Mouse (Mus musculus) bone marrow, adult 2 months (tissue): ENCODE data around the gene Cldn13. TPM values are rescaled to one million over a fixed set of nuclear protein-coding genes. Genes with fewer than 3 reads are reported as not detected.
A peak's percentile ranks its signal among the peaks of the same experiment; 100 is the strongest.
"Not testable (repeated sequence)": the region's sequence is repeated elsewhere in the genome, so short reads cannot be mapped to it uniquely, and the experiment has no call there.

Source experiments
- H3K27ac ChIP-seq: fragments of 200-500 bp; 2 replicates; pipeline ENCODE4 v1.5.1; 2012; ENCODE audit warnings: low read depth, mild to moderate bottlenecking, control low read depth, inconsistent platforms, low read length; ENCODE audit not compliant: control insufficient read depth, poor library complexity, insufficient read depth
- H3K4me1 ChIP-seq: fragments of 200-500 bp; 2 replicates; pipeline ENCODE4 v1.6.1; 2011; ENCODE audit warnings: low read length; ENCODE audit not compliant: control insufficient read depth, insufficient read depth
- H3K4me3 ChIP-seq: fragments of 200-500 bp; replicated peaks from 2 replicates; pipeline ENCODE3; 2011; ENCODE audit warnings: mild to moderate bottlenecking, low read depth, low read length, control low read depth; ENCODE audit not compliant: control insufficient read depth
- CTCF ChIP-seq: fragments of 200-500 bp; IDR thresholded peaks from 2 replicates; pipeline ENCODE4 v1.5.1; 2011; ENCODE audit warnings: low read length, control low read depth; ENCODE audit not compliant: control insufficient read depth, insufficient read depth
- POLR2A ChIP-seq: fragments of 200-500 bp; IDR thresholded peaks from 2 replicates; pipeline ENCODE4 v1.6.1; 2011; ENCODE audit warnings: low read depth, mild to moderate bottlenecking, control low read depth, low read length, borderline replicate concordance; ENCODE audit not compliant: control insufficient read depth
- WGBS: fragments of 180-500 bp; shearing (Covaris S2); methylation state at CpG from one replicate; pipeline ENCODE4 v1.1.7; 2018; 5-methylcytosine and 5-hydroxymethylcytosine counted together
- polyA plus RNA-seq: library from polyadenylated mRNA; stranded (reverse); fragments of >200 nt; gene quantifications from 2 replicates; pipeline ENCODE4 v1.2.4, GENCODE M21; 2011; ENCODE audit warnings: low replicate concordance; ENCODE audit not compliant: missing spikeins, insufficient read depth, insufficient read length

Cldn13 gene
- 224 and 283 TPM in 2 replicates for polyA plus RNA-seq

DNA sequence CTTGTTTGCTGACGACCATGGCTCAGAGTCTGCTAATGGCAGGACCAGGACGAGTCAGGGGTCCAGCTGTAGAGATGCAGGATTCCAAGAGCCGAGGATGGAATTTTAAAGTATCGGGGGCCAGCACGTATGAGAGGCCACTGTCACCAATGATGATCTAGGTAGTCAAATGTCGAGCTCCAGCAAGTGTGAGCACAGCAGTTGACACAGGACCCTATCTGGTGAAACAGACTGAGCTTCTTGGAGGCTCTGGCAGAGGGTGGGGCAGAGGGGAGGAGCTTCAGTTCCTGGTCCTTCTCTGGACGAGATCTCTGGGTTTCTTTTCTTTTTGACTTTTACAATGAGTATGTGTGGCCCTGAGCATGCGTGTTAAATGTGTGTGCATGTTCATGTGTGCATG, at the start of gene Cldn13:
Gene Cldn13 (minus strand): TSS at position 216 of the 400 bp plus-strand sequence.
- 49% methylated on average over 8 of the region's 8 CpGs for WGBS
- H3K4me3 ChIP-seq, result peak within 1 kb of the TSS; percentile 75
- TF ChIP-seq POLR2A (peak; percentile 73; the same call in 1 of the 2 replicates), CTCF (no peak)
- peak within 1 kb of the TSS; percentile 87 for H3K27ac ChIP-seq
- H3K4me1 ChIP-seq, result peaks cover 3% of the 10 kb centered on the region

DNA sequence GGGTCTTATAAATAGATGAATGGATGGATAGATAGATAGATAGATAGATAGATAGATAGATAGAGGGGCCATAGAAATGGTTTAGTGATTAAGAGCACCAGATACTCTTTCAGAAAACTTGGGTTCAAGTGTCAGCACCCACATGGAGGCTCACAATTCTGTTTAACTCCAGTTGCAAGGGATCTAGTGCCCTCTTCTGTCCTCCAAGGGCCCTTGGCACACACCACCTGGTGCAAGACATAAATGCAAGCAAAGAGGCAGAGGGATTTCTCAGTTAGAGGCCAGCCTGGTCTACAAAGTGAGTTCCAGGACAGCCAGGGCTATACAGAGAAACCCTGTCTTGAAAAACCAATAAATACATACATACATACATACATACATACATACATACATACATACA, 49.3 kb upstream of the Cldn13 start:
- H3K27ac ChIP-seq, H3K4me1 ChIP-seq, H3K4me3 ChIP-seq: not testable (repeated sequence)

DNA sequence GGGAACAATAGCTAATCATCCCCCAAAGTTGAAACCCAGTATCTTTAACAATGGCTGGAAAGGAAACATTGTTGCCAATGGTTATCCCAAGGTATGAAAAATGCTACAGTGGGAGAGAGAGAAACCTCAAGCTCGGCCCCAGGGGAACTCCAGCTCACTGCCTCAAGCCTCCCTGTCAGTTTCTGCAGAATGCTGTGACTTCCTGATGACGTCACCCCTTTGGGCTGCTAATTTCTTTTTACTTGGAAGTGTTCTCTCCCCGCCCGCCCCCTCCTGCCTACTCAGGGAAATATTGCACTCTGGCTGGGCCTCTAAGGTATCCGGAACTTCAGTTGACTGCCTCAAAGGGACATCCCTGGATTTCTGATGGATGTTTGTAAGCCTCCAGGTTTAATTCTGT, 48.2 kb upstream of the Cldn13 start:
- Histone ChIP-seq H3K4me3 (no peak overlapping the region), H3K27ac (no peak overlapping the region), H3K4me1 (peaks cover 2% of the 10 kb centered on the region; the same call in 1 of the 2 replicates)
- no peak for TF ChIP-seq CTCF
- TF ChIP-seq POLR2A, result no peak
- 33% methylated on average over 5 of the region's 5 CpGs for WGBS

DNA sequence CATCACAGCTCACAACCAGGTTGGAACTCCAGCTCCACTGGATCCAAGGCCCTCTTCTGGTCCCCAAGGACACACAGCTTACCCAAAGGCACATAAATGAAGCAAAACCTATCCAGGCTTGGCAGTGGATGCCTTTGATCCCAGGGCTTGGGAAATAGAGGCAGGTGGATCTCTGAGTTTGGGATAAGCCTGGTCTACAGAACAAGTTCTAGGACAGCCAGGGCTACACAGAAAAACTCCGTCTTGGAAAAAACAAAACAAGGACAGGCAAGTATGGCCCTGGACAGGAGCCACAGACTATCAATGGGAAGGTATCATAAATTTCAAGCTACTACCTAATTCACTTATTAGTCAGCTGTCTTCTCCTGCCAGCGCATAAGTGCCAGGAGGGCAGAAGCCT, 46.2 kb upstream of the Cldn13 start:
- peaks cover 2% of the 10 kb centered on the region; the same call in 1 of the 2 replicates for H3K4me1 ChIP-seq
- H3K27ac ChIP-seq, result no peak overlapping the region; the same call in 1 of the 2 replicates
- TF ChIP-seq CTCF, result no peak
- TF ChIP-seq POLR2A, result no peak
- WGBS, result 85% methylated on average over 2 of the region's 2 CpGs
- H3K4me3 ChIP-seq, result no peak overlapping the region

DNA sequence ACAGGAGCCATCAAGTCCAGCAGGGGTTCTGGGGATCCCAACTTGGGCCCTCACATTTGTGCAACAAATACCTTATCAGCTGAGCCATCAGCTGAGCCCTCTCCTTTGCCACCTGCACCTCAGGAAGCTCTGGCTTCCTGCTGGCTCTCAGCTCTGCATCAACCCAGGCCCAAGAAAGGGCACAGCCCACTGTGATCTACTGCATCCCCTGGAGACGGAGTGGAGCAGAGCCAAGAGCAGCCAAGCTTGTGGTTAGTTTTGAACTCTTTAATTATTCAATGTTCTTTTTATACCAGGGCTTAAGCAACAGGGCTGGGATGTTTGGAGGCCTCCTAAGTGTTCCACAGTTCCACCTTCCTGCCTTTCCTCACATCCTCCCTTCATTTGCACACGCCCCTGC, 45.1 kb upstream of the Cldn13 start:
- no peak overlapping the region for H3K27ac ChIP-seq
- WGBS, result 21% methylated on average over 2 of the region's 2 CpGs
- peaks cover 2% of the 10 kb centered on the region; the same call in 1 of the 2 replicates for H3K4me1 ChIP-seq
- no peak overlapping the region for H3K4me3 ChIP-seq
- no peak for TF ChIP-seq POLR2A
- no peak for TF ChIP-seq CTCF

GRCm38 (mm10) chr5:134959114-134959513, 43.8 kb upstream of the Cldn13 start:
- no peak for TF ChIP-seq POLR2A
- TF ChIP-seq CTCF, result no peak
- Histone ChIP-seq H3K27ac (no peak overlapping the region), H3K4me1 (peaks cover 2% of the 10 kb centered on the region; the same call in 1 of the 2 replicates), H3K4me3 (no peak overlapping the region)
- 49% methylated on average over 7 of the region's 7 CpGs for WGBS

DNA sequence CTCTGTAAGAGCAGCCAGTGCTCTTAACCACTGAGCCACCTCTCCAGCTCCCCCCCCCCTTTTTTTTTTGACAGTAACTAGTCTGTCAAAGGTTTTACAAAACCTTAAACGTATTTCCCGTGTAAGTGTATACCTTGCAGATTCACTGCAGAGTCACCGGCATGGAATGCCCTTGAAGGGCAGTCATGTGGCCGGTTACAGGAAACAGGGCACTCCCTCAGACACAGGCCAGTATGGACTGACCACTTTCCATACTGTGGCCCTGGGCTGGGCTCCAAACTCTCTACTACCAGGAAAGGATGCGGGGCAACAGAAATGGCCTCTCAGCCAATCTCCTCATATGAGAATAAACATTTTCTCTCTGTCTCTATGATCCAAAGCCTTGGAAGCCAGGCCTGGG, 40.2 kb upstream of the Cldn13 start:
- TF ChIP-seq CTCF, result no peak
- TF ChIP-seq POLR2A, result no peak
- WGBS, result 76% methylated on average over 5 of the region's 5 CpGs
- H3K4me3 ChIP-seq, result no peak overlapping the region
- H3K27ac ChIP-seq, result no peak overlapping the region
- H3K4me1 ChIP-seq, result peaks cover 2% of the 10 kb centered on the region; the same call in 1 of the 2 replicates

DNA sequence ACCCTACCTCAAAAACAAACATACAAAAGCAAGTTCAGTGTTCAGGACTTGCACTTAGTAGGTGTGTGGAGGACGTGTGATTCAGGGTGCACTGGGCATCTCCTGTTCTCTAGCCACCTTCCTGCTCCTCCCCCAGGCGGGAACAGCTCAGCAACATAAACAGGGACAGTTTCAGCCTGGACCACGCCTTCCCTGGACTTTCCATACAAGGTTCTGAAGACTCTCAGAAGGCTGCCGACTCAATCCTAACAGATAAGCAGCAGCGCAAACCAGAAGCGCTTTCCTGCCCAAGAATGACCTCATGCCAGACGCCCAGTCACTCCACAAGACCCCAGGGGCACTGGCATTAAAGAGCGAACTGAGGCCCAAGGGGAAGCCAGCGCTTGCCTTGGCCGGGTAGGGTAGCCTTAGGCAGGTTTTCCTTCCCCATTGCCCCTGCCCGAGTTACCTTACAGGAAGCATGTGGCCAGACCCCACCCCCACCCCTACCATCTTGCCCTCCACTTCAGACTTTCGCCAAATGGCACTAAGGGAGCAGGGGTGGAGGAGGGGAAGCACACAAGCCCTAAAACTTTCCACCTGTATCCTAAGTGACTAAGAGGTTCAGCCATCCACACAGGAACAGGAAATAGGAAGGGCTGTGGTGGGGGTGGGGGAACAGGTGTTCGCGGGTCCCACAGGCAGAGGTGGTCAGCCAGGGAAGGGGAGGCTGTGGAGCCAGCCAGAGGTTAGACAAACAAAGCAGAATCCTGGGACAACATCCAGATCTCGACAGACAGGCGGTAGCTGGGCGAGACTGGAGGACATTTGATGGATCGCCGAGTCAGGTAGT, 35.9 kb upstream of the Cldn13 start:
- H3K27ac ChIP-seq, result no peak overlapping the region

More for the DNA sequence above, 35.9 kb upstream of the Cldn13 start:
- no peaks in the 10 kb centered on the region; the same call in 1 of the 2 replicates for H3K4me1 ChIP-seq
- 5% methylated on average over 19 of the region's 19 CpGs for WGBS
- H3K4me3 ChIP-seq, result no peak overlapping the region
- TF ChIP-seq POLR2A (no peak), CTCF (no peak)
